Mouse (Mus musculus): ENCODE data around the gene Spsb1.
A peak's percentile ranks its signal among the peaks of the same experiment; 100 is the strongest.

Spsb1 gene

GRCm38 (mm10) chr4:149954893-149955439, at the start of gene Spsb1:
Gene Spsb1 (minus strand): TSS chr4:149955043.
- DNase-seq (ENCODE audit: low spot score in 2 of 2) = peak; percentile 97 to 99

GRCm38 (mm10) chr4:150003641-150004040, 48.8 kb upstream of the Spsb1 start:
- DNase-seq (ENCODE audit: low spot score in 2 of 2) = no peak

GRCm38 (mm10) chr4:150003021-150003580, 48.3 kb upstream of the Spsb1 start:
- DNase-seq (ENCODE audit: low spot score in 2 of 2) = no peak

- no peak for DNase-seq (ENCODE audit: low spot score in 2 of 2)
Observed at GRCm38 (mm10) chr4:150002021-150002528, 47.2 kb upstream of the Spsb1 start.

- peak; percentile 68 to 82 for DNase-seq (ENCODE audit: low spot score in 2 of 2)
Observed at GRCm38 (mm10) chr4:150001221-150001860, 46.5 kb upstream of the Spsb1 start.

- DNase-seq (ENCODE audit: low spot score in 2 of 2) = no peak
Observed at GRCm38 (mm10) chr4:149999931-150000555, 45.2 kb upstream of the Spsb1 start.

- no peak for DNase-seq (ENCODE audit: low spot score in 2 of 2)
Observed at GRCm38 (mm10) chr4:149999510-149999900, 44.7 kb upstream of the Spsb1 start.

- no peak for DNase-seq (ENCODE audit: low spot score in 2 of 2)
Observed at GRCm38 (mm10) chr4:149998786-149999509, 44.1 kb upstream of the Spsb1 start.

- no peak for DNase-seq (ENCODE audit: low spot score in 2 of 2)
Observed at GRCm38 (mm10) chr4:149997999-149998398, 43.2 kb upstream of the Spsb1 start.

GRCm38 (mm10) chr4:149996440-149996839, 41.6 kb upstream of the Spsb1 start:
- DNase-seq (ENCODE audit: low spot score in 2 of 2) = no peak

GRCm38 (mm10) chr4:149995911-149996310, 41.1 kb upstream of the Spsb1 start:
- DNase-seq (ENCODE audit: low spot score in 2 of 2) = no peak

GRCm38 (mm10) chr4:149994218-149994617, 39.4 kb upstream of the Spsb1 start:
- no peak for DNase-seq (ENCODE audit: low spot score in 2 of 2)

GRCm38 (mm10) chr4:149992670-149993032, 37.8 kb upstream of the Spsb1 start:
- no peak for DNase-seq (ENCODE audit: low spot score in 2 of 2)

GRCm38 (mm10) chr4:149991755-149992669, 37.2 kb upstream of the Spsb1 start:
- DNase-seq (ENCODE audit: low spot score in 2 of 2) = no peak

GRCm38 (mm10) chr4:149990954-149991633, 36.3 kb upstream of the Spsb1 start:
- DNase-seq (ENCODE audit: low spot score in 2 of 2) = no peak

GRCm38 (mm10) chr4:149990212-149990953, 35.5 kb upstream of the Spsb1 start:
- DNase-seq (ENCODE audit: low spot score in 2 of 2) = no peak

- DNase-seq (ENCODE audit: low spot score in 2 of 2) = peak; percentile 73 to 83
Observed at GRCm38 (mm10) chr4:149988931-149989556, 34.2 kb upstream of the Spsb1 start.

GRCm38 (mm10) chr4:149988301-149988700, 33.5 kb upstream of the Spsb1 start:
- no peak for DNase-seq (ENCODE audit: low spot score in 2 of 2)
